Mouse (Mus musculus) layer of hippocampus, adult 9-10 months (tissue): ENCODE measurements around the gene Utp14b.
A peak's percentile ranks its signal among the peaks of the same experiment; 100 is the strongest.

ENCODE experiments used
- DNase-seq: peaks from one replicate; pipeline ENCODE4 v3.0.0; 2022; ENCODE audit warnings: low spot score

The Utp14b gene

GRCm38 (mm10) chr1:78657671-78658440, at the start of gene Utp14b, which contains the start of gene Acsl3:
Utp14b (plus strand) TSS chr1:78658038.
Acsl3 (plus strand) TSS chr1:78657825.
- peak; percentile 90 for DNase-seq

GRCm38 (mm10) chr1:78609134-78609907, 48.5 kb upstream of the Utp14b start:
- DNase-seq: no peak

GRCm38 (mm10) chr1:78611039-78611438, 46.8 kb upstream of the Utp14b start:
- DNase-seq: no peak

- DNase-seq: no peak
These were observed 44.9 kb upstream of the Utp14b start for GRCm38 (mm10) chr1:78612959-78613358.

GRCm38 (mm10) chr1:78624352-78624751, 33.5 kb upstream of the Utp14b start:
- DNase-seq: no peak

GRCm38 (mm10) chr1:78634486-78634885, 23.4 kb upstream of the Utp14b start:
- DNase-seq: no peak

GRCm38 (mm10) chr1:78640871-78641270, 17.0 kb upstream of the Utp14b start:
- no peak for DNase-seq

- no peak for DNase-seq
These were observed 16.0 kb upstream of the Utp14b start for GRCm38 (mm10) chr1:78641791-78642190.

- no peak for DNase-seq
These were observed 15.6 kb upstream of the Utp14b start for GRCm38 (mm10) chr1:78642197-78642596.

GRCm38 (mm10) chr1:78647317-78647885, 10.4 kb upstream of the Utp14b start:
- no peak for DNase-seq

GRCm38 (mm10) chr1:78649269-78650061, 8.4 kb upstream of the Utp14b start:
- no peak for DNase-seq

- DNase-seq: no peak
These were observed 1.4 kb upstream of the Utp14b start for GRCm38 (mm10) chr1:78656472-78656871.

- DNase-seq: no peak
These were observed 713 bp upstream of the Utp14b start for GRCm38 (mm10) chr1:78657021-78657629.

GRCm38 (mm10) chr1:78658441-78659269, 817 bp downstream of the Utp14b start:
- DNase-seq: peak; percentile 9

GRCm38 (mm10) chr1:78659270-78659823, 1.5 kb downstream of the Utp14b start:
- no peak for DNase-seq

GRCm38 (mm10) chr1:78664326-78664725, 6.5 kb downstream of the Utp14b start:
- no peak for DNase-seq

- DNase-seq: no peak
These were observed 8.2 kb downstream of the Utp14b start for GRCm38 (mm10) chr1:78665954-78666499.

GRCm38 (mm10) chr1:78666585-78666984, 8.7 kb downstream of the Utp14b start:
- DNase-seq: no peak

GRCm38 (mm10) chr1:78682291-78682690, 24.5 kb downstream of the Utp14b start:
- DNase-seq: no peak

- DNase-seq: no peak
These were observed 26.3 kb downstream of the Utp14b start for GRCm38 (mm10) chr1:78684128-78684527.
